Mouse (Mus musculus) ES-E14 (cell line): Measurements from ENCODE around the gene Pitpnm1.

Experiments
- MAFK ChIP-seq: IDR thresholded peaks from 2 replicates; pipeline ENCODE4 v1.6.1; 2014; ENCODE audit warnings: mild to moderate bottlenecking, low read depth, low read length, inconsistent platforms; ENCODE audit not compliant: insufficient read depth
- ZC3H11A ChIP-seq: IDR thresholded peaks from 2 replicates; pipeline ENCODE4 v1.6.1; 2012; ENCODE audit warnings: low read depth, mild to moderate bottlenecking, inconsistent platforms, low read length, borderline replicate concordance
- ZNF384 ChIP-seq: IDR thresholded peaks from 2 replicates; pipeline ENCODE4 v1.6.1; 2012; ENCODE audit warnings: low read depth, low read length, inconsistent platforms

GRCm38 (mm10) chr19:4081394-4081793 lies 18.4 kb upstream of the Pitpnm1 start, which contains the start of gene Cabp2:
- TF ChIP-seq ZC3H11A, result no peak
- no peak for TF ChIP-seq ZNF384
- no peak for TF ChIP-seq MAFK
